Mouse (Mus musculus): ENCODE measurements around the gene Rbbp6.
A peak's percentile ranks its signal among the peaks of the same experiment; 100 is the strongest.

Rbbp6 gene

DNA sequence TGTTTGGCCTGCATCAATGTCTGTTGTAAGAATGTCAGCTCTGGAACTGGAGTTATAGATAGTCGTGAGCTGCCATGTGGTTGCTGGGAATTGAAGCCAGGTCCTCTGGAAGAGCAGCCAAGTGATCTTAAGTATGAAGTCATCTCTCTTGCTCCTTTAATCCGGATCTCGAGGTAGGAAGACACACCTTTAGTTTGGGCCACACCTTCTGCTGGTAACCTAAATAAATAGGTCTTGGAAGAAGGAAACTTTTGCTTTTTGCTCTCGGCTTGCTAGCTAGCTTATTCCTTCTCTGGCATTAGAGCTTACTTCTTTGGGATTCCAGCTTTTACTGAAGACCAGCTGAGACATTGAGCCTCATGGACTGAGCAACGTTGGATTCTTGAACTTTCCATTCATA, at the start of gene Rbbp6:
Rbbp6 (plus strand) TSS at position 301 of the 400 bp plus-strand sequence.
- no peak for DNase-seq

DNA sequence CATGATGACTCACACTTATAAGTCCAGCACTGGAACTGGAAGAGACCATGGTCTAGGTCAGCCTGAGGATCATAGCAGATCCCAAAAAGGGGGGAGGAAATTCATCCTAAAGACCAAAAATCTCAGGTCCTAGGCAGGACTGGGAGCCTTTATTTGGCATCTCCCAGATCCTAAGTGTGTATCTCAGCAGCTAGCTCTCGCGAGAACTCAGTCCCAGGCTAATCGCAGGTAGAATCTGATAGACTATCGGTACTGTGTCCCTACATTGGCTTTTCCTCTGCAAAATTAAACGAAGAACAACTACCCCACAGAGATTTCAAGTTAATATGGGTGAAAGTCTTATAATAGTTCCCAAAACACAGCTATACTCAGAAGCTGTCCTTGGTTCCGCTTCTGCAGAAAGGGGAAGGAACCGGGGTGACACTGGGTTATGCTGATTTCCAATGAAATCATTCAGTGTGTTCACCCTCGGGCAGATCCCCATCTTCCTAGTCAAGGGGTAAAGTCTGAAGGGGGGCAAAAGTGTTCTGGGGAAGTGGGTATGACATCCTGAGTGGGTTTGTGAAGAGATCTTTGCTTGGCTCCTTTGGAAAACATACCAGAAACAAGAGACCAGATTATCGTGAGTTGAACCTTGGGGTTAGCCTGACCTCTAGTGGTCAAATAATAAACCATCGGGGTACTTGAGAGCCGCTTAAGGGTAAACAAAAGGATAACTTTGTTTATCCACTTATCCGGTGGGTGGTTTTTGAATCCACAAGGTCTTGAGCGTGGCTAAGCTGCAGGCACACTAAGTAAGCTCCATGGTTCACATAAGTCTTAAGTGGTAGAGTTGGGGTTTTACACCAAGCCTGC, 45.5 kb upstream of the Rbbp6 start:
- no peak for DNase-seq

- DNase-seq, result no peak
Observed at GRCm38 (mm10) chr7:122921537-122921936, 43.9 kb upstream of the Rbbp6 start.

GRCm38 (mm10) chr7:122924256-122924655, 41.2 kb upstream of the Rbbp6 start:
- no peak for DNase-seq

GRCm38 (mm10) chr7:122930494-122930893, 35.0 kb upstream of the Rbbp6 start:
- no peak for DNase-seq

DNA sequence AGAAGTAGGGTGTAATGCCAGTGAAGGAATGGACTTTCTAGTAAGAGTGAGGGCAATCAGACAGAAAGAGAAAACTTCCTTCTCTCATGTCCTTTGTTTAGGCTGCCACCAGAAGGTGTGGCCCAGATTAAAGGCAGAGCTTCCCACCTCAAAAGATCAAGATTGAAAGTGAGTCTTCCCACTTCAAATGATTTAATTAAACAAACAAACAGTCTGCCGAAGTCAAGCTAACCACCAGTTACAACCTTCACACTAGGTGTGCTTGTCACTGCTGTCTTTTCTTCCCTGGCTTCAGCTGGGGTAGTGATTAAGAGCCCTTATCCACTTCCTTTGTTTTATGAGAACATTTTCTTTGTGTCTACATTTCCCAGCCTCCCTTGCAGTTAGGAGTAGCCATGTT, 33.3 kb upstream of the Rbbp6 start:
- no peak for DNase-seq

DNA sequence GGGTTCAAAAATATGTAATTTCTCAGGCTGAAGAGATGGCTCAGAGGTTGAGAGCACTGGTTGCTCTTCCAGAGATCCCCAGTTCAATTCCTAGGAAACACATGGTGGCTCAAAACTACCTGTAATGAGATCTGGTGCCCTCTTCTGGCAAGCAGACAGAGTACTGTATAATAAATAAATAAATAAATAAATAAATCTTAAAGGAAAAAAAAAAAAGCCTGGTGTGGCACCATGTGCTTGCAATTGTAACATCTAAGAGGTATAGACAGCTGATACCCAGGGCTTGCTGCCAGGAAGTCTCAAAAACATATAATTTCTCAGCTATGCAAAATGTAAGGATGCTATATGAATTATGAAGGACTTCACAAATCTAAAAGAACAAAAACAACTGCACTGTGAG, 28.9 kb upstream of the Rbbp6 start:
- DNase-seq, result no peak

DNA sequence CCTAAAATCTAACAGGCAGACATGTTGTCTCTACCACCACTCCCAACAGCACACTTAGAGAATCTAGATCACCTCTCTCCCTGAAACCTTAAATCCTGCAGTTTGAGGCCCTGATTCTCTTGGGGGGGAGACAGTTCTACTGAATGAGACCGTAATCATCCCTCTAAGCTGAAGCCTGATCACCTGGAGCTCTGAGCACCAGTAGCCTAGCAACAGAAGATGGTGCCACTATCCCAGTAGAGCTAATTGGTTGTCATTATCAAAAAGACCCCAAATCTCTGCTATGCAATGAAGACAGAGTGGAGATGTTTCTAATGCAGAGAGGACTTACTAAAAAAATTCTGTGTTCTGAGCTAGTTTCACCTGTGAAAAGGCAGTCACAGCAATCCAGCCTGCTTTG, 27.3 kb upstream of the Rbbp6 start:
- DNase-seq, result no peak

- no peak for DNase-seq
Observed at GRCm38 (mm10) chr7:122939181-122939580, 26.3 kb upstream of the Rbbp6 start.

DNA sequence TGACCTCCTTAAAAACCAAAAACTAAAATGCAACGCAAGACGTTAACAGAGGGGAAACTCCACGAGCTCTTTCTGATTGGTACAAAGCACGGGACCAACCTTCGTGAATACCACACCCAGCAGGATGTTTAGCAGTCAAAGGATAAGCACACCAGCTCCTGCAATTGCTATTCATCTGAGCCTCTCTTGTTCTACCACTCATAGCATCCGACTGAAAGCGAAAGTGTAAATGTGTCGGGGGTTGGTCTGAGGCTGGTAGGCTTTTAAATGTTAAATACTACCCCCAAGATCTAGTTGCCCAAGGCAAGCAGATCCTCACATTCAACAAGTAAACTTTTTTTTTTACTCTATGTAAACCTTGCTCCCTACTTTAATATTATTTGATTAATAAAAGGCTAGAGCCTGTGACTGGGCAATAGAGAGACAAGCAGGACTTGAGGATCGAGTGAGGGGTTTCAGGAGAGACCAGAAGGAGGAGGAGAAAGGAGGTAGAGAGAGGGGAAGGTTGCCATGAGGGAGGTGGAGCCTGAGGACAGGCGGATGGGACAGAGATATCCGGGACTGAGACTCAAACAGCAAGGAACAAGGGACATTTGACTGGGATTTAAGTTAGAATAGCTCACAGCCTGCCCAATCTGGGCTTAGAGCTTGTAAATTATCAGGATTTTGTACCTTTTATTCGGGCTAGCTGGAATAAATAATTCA, 25.0 kb upstream of the Rbbp6 start:
- no peak for DNase-seq

DNA sequence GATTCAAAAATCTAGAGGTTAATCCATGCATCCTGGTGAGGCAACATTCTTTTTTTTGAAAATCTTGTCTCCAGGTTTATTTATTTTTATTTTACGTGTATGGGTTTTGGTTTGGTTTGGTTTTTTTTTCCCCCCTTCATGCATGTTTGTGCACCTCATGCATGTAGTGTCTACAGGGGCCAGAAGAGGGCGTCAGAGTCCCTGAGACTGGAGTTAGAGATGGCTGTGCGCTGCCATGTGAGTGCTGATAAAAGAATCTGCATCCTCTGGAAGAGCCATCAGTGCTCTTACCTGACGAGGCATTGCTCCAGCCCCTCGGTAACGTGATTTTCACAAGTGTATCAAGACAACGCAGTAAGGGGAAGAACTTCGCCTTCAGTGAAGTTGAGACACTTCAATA, 23.4 kb upstream of the Rbbp6 start:
- no peak for DNase-seq

- peak; percentile 59 for DNase-seq
Observed at GRCm38 (mm10) chr7:122945149-122945548, 20.3 kb upstream of the Rbbp6 start.

- DNase-seq, result no peak
Observed at GRCm38 (mm10) chr7:122949268-122949667, 16.2 kb upstream of the Rbbp6 start.

GRCm38 (mm10) chr7:122951464-122951863, 14.0 kb upstream of the Rbbp6 start:
- DNase-seq, result no peak

DNA sequence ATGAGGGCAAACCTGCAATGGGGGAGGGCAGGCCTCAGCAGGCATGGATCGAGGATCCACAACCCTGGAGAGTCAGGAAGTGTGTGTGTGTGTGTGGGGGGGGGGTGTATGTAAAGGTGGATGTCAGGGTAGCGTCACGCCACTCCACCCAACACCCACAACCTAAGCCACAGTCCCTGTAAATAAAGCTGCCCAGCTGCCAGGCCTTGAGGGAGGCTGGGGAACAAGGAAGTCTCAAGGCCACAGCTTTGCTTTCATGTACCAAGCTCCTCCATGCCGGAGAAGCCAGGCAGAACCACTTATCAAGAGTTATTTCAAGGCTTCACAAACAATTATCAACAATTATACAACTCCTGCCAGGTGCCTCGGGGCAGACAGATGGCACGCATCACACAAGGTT, 13.4 kb upstream of the Rbbp6 start:
- DNase-seq, result no peak

DNA sequence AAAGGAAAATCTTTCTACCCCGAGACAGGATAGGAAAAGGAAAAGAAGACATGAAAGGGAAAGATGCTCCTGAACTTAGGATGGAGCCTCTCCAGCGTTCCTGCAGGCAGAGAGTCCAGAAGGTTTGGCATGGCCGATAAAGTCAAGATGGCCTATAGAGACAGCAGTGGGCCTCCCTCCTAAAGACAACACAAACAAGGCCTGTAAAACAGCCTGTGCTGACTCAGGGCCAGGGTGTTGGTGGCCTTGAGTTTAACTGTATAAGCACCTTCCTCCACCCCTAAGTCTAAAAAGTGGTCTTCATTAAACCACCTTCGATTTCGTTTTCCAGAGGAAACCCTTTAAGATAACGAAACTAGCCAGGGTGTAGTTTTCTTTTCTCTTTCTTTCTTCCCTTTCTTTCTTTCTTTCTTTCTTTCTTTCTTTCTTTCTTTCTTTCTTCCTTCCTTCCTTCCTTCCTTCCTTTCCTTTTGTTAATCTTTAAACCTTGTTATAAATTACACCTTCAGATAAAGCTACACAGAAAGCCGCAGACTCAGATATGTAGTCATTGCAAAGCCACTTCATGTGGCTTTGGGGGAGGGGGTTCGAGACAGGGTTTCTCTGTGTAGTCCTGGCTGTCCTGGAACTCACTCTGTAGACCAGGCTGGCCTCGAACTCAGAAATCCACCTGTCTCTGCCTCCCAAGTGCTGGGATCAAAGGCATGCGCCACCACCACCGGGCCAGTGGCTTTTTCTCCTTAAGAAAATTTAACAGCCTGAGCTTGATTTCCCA, 10.8 kb upstream of the Rbbp6 start:
- no peak for DNase-seq

- peak; percentile 28 for DNase-seq
Observed at GRCm38 (mm10) chr7:122955226-122955955, 10.1 kb upstream of the Rbbp6 start.

GRCm38 (mm10) chr7:122968751-122969150, 3.3 kb downstream of the Rbbp6 start:
- DNase-seq, result no peak

DNA sequence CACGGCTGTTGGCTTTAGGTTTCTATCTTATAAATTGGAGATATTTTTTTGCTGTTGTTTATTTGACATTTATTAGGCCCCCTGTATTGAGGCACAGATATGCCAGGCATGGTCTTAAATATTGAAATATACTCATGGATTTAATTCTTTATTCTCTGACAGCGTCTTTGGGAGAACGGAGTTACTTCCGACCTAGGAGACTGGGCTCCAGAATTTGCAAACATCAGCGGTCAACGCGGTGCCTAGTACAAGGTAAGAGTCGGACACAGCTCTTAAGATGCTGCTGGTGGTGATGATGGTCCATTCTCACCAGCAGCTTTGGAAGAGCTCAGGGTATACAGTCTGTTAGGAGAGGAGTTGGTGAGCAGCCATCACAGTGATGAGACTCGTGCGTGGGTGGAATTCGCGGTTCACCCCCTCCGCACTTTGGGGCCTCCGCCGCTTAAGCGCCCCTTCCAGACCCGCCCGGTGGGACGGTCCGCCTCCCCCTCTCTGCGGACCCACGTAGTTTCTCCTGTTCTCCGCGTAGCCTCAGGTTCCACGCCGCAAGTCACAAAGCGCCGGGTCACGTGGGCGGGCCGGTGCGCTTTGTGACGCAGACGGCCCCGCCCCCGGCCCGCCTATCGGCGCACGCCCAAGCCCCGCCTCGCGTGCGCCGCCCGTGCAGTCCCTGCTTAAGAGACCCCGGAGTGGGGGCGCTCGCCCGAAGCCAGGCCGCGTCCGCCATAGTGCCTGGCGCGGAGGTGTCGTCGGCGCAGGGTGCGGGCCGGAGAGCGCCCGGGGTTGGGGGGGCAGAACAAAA, 3.9 kb downstream of the Rbbp6 start:
- DNase-seq, result peak; percentile 95

GRCm38 (mm10) chr7:122970119-122970781, 4.8 kb downstream of the Rbbp6 start:
- peak; percentile 73 for DNase-seq

- DNase-seq, result peak; percentile 7
Observed at GRCm38 (mm10) chr7:122970864-122971420, 5.5 kb downstream of the Rbbp6 start.
